Mouse (Mus musculus): ENCODE measurements around the gene Ace3. TPM values are rescaled to one million over a fixed set of nuclear protein-coding genes. Genes with fewer than 3 reads are reported as not detected.
"Not testable (repeated sequence)": the region's sequence is repeated elsewhere in the genome, so short reads cannot be mapped to it uniquely, and the experiment has no call there.

Ace3 gene
- total and polyA plus RNA-seq, 2 experiments from 2014 or later, result not detected

DNA sequence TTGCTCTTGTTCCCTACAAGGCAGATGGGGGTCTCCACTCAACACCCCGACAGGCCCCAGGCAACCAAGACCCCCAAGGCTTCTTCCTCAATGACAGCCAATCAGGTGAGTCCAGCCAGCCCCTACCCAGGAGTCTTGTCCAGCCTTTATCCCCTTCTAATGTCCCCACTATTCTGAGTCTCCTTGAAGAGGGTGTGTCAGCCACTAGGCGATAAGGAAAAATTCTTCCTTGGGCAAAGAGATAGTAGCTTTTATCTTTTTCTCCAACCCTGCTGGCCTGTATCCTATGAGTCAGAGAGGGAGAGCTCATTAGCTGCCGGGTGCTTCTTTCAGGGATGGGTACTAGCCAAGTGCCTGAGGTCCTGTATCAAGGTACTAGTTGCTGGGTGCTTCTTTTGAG, 31.3 kb downstream of the Ace3 start:
- no peaks in the 10 kb centered on the region for H3K4me1 ChIP-seq (ENCODE audit: insufficient read depth)
- ATAC-seq, result no peak
- no peak for DNase-seq
- H3K4me2 ChIP-seq (ENCODE audit: low read depth), result no peak overlapping the region
- no peak for TF ChIP-seq CTCF (IDR thresholded peaks at IDR 0.05; ENCODE audit: low read depth)
- 85% methylated on average over 3 of the region's 3 CpGs for WGBS
- H3K27me3 ChIP-seq (ENCODE audit: insufficient read depth, low read length), result no peaks in the 10 kb centered on the region
- H3K36me3 ChIP-seq (ENCODE audit: insufficient read depth), result no peaks in the 10 kb centered on the region; the same call in 1 of the 2 replicates
- H3K27ac ChIP-seq (ENCODE audit: low read depth, low read length), result no peak overlapping the region
- no peak overlapping the region for H3K9ac ChIP-seq
- H3K9me3 ChIP-seq (ENCODE audit: low read length), result no peaks in the 10 kb centered on the region
- H3K4me3 ChIP-seq (ENCODE audit: low read depth, low read length), result no peak overlapping the region

DNA sequence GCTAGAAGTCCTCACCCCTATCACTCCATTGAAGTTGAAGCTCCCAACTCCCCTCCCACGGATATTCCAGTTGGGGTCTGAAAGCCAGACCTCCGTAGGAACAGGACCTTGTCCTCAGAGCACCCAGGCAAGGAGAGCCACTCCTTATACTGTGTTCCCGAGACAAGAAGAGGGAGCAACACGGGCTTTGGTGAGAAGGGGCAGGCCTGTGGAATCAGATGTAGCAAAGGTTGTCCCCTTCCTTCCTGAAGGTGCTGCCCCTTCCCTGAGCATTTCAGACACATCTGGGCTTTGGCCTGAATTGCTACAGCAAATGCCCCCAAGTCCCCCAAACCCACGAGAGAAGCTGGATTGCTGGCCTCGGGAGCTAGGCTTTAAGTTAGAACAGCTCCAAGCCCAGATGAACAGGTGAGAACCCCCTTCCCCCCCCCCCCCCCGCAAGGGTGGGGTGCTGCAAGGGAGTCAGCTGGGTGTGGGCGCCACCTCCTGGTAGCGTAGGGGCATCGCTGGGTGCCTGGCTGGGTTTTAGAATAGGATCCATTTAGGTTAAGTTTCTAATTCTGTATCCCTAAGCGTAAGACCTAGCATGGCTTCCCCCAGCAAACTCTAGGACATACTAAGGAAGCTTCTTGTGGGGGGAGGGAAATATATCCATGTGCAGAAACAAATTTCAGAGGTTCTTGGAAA, 32.1 kb downstream of the Ace3 start:
- DNase-seq (peak; percentile 65), ATAC-seq (peak; percentile 43)
- Histone ChIP-seq H3K27ac (ENCODE audit: low read depth, low read length) (no peak overlapping the region), H3K4me2 (ENCODE audit: low read depth) (no peak overlapping the region), H3K9me3 (ENCODE audit: low read length) (no peaks in the 10 kb centered on the region), H3K4me3 (ENCODE audit: low read depth, low read length) (no peak overlapping the region), H3K4me1 (ENCODE audit: insufficient read depth) (no peaks in the 10 kb centered on the region), H3K9ac (no peak overlapping the region), H3K27me3 (ENCODE audit: insufficient read depth, low read length) (no peaks in the 10 kb centered on the region), H3K36me3 (ENCODE audit: insufficient read depth) (no peaks in the 10 kb centered on the region; the same call in 1 of the 2 replicates)
- 40% methylated on average over 11 of the region's 11 CpGs for WGBS
- peak; percentile 82 for TF ChIP-seq CTCF (IDR thresholded peaks at IDR 0.05; ENCODE audit: low read depth)

DNA sequence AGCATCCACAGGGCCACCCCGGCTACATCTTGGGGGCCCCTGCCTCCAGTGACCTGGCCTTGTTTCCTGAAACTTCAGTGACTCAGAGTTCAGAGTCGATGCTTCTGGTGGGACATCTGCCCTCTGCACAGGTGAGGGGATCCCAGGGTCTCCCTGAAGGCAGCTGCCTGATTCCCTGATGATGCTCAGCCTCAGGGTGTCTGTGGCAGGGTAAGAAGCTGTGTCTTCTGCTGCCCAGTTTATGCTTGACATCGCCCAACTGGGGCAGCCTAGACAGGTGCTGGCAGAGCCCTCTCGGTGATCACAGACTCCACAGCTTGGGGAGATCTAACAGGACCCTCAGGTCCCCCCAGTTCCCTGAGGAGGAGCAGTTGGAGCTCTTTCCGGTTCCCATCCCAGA, 33.1 kb downstream of the Ace3 start:
- Histone ChIP-seq H3K36me3 (ENCODE audit: insufficient read depth) (no peaks in the 10 kb centered on the region; the same call in 1 of the 2 replicates), H3K9ac (no peak overlapping the region), H3K9me3 (ENCODE audit: low read length) (no peaks in the 10 kb centered on the region), H3K4me2 (ENCODE audit: low read depth) (no peak overlapping the region), H3K4me1 (ENCODE audit: insufficient read depth) (no peaks in the 10 kb centered on the region), H3K27me3 (ENCODE audit: insufficient read depth, low read length) (no peaks in the 10 kb centered on the region), H3K27ac (ENCODE audit: low read depth, low read length) (no peak overlapping the region), H3K4me3 (ENCODE audit: low read depth, low read length) (no peak overlapping the region)
- no peak for TF ChIP-seq CTCF (IDR thresholded peaks at IDR 0.05; ENCODE audit: low read depth)
- ATAC-seq, result no peak
- no peak for DNase-seq
- WGBS, result 93% methylated on average over 5 of the region's 5 CpGs

DNA sequence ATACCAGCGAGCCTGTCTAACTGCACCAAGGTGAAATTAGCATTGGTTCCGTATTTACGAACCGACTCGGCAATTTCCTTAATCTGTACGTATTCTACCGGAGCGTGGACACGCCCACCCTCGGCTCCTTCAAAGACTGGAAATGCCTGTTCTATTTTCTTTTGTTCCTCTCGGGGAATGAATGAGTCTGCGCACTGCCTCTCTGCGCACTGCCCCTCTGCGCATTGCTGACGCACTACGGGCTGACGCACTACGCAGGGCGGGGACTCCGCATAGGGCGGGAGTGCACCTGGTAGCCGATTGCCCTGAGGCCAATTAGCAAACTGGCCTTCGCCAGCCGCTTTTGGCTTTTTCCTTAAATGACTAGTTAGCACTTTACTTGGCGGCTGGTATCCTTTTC, 37.6 kb downstream of the Ace3 start:
- not testable (repeated sequence) for H3K36me3 ChIP-seq (ENCODE audit: insufficient read depth); H3K27me3 ChIP-seq (ENCODE audit: insufficient read depth, low read length); H3K9me3 ChIP-seq (ENCODE audit: low read length); ATAC-seq; H3K4me1 ChIP-seq (ENCODE audit: insufficient read depth); DNase-seq
- peak overlapping the region; percentile 29; the same call in 1 of the 2 replicates for H3K4me2 ChIP-seq (ENCODE audit: low read depth)
- WGBS, result 15% methylated on average over 7 of the region's 25 CpGs
- peak overlapping the region; percentile 73 for H3K27ac ChIP-seq (ENCODE audit: low read depth, low read length)
- peak overlapping the region; percentile 29 for H3K4me3 ChIP-seq (ENCODE audit: low read depth, low read length)
- H3K9ac ChIP-seq, result 0 out of 2 replicates have a peak overlapping the region, but pooled peaks have one; percentile 33

DNA sequence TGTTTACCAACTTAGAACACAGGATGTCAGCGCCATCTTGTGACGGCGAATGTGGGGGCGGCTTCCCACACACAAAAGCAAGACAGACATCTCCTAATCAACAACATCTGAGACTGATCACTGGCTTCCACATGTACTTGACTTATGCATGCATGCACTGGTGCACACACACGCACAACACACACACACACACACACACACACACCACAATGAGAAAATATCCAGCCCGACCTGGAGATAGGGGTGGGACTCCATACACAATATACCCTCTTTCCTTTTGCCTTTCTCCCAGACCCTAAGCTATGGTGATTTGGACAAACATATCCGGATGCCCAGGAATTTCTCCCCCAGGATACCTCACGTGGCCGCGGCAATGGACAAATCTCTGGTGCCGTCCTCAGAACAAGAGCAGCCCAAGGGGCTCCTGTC, 39.0 kb downstream of the Ace3 start:
- Histone ChIP-seq H3K27me3 (ENCODE audit: insufficient read depth, low read length) (no peaks in the 10 kb centered on the region), H3K4me1 (ENCODE audit: insufficient read depth) (peaks cover 12% of the 10 kb centered on the region), H3K9me3 (ENCODE audit: low read length) (no peaks in the 10 kb centered on the region), H3K4me2 (ENCODE audit: low read depth) (0 out of 2 replicates have a peak overlapping the region, but pooled peaks have one; percentile 26), H3K27ac (ENCODE audit: low read depth, low read length) (peak overlapping the region; percentile 74), H3K4me3 (ENCODE audit: low read depth, low read length) (no peak overlapping the region), H3K36me3 (ENCODE audit: insufficient read depth) (no peaks in the 10 kb centered on the region), H3K9ac (peak overlapping the region; percentile 31; the same call in 1 of the 2 replicates)
- DNase-seq (peak; percentile 53), ATAC-seq (no peak)
- peak; percentile 45; the same call in 1 of the 2 replicates for TF ChIP-seq CTCF (IDR thresholded peaks at IDR 0.05; ENCODE audit: low read depth)
- 31% methylated on average over 11 of the region's 11 CpGs for WGBS

DNA sequence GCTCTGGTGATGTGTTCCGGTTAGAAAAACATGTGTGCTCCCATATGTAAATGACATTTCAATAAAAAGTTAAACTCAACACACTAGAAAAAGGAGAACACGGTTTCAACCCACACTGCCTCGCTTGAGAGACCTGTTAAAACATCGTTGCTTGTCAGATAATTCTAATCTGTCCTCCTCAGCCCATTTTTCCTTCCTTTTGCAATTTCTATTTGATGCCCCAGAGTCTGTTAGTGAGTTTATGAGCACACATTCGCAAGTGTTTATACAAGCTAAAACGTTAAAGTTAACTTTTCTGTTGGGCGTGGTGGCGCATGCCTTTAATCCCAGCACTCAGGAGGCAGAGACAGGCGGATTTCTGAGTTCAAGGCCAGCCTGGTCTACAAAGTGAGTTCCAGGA, 40.5 kb downstream of the Ace3 start:
- no peak for DNase-seq
- H3K9ac ChIP-seq, result no peak overlapping the region
- H3K4me3 ChIP-seq (ENCODE audit: low read depth, low read length), result no peak overlapping the region
- WGBS, result 89% methylated on average over 9 of the region's 9 CpGs
- H3K4me1 ChIP-seq (ENCODE audit: insufficient read depth), result peaks cover 12% of the 10 kb centered on the region
- no peak overlapping the region for H3K4me2 ChIP-seq (ENCODE audit: low read depth)
- no peak for ATAC-seq
- H3K36me3 ChIP-seq (ENCODE audit: insufficient read depth), result no peaks in the 10 kb centered on the region
- no peak overlapping the region for H3K27ac ChIP-seq (ENCODE audit: low read depth, low read length)
- H3K27me3 ChIP-seq (ENCODE audit: insufficient read depth, low read length), result no peaks in the 10 kb centered on the region
- H3K9me3 ChIP-seq (ENCODE audit: low read length), result no peaks in the 10 kb centered on the region
- TF ChIP-seq CTCF (IDR thresholded peaks at IDR 0.05; ENCODE audit: low read depth), result no peak

DNA sequence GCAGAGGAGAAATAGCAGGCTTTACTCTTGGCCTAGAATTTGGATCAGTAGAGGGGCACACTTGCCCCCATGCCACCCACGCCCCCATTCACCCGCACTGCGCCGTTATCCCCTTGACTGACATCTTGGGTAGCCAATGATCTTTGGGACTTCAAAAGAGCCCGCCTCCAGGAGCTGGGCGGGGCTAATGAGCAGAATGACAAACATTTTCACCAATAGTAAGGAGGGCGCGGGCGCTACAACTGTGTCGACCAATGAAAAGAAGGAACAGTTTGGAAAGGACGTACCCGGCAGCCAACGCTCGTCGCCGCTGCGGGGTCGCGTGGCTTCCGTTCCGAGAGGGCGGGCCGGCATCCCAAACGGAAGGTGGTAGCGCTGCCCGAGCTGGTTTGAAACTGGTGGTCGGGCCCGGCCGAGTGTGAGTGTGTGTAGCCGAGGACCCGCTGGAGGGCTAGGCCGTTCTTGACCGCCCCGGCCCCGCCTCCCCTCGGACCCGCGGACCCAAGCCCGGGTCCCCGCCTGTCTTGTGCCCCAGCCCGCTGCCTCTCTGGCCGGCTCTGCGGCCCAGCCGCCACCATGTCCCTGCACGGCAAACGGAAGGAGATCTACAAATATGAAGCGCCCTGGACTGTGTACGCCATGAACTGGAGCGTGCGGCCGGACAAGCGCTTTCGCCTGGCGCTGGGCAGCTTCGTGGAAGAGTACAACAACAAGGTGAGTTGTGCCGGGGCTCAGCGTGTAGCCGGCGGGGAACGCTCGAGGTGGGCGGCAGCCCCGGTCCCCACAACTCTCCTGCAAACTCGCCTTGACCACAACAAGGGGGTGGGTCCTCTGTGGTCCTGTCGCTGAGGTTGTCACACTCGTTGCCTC, 42.3 kb downstream of the Ace3 start, which contains the start of gene Dcaf7:
Gene Dcaf7 (plus strand): TSS at position 325 of the 870 bp plus-strand sequence.
- Histone ChIP-seq H3K36me3 (ENCODE audit: insufficient read depth) (no peaks in the 10 kb centered on the region), H3K4me3 (ENCODE audit: low read depth, low read length) (peak within 1 kb of the TSS; percentile 80), H3K27ac (ENCODE audit: low read depth, low read length) (peak within 1 kb of the TSS; percentile 89), H3K27me3 (ENCODE audit: insufficient read depth, low read length) (no peaks in the 10 kb centered on the region), H3K9ac (peak within 1 kb of the TSS; percentile 82), H3K9me3 (ENCODE audit: low read length) (no peaks in the 10 kb centered on the region), H3K4me2 (ENCODE audit: low read depth) (peak within 1 kb of the TSS; percentile 64), H3K4me1 (ENCODE audit: insufficient read depth) (peaks cover 12% of the 10 kb centered on the region)
- ATAC-seq (peak; percentile 98), DNase-seq (peak; percentile 100)
- TF ChIP-seq CTCF (IDR thresholded peaks at IDR 0.05; ENCODE audit: low read depth), result no peak
- WGBS, result 2% methylated on average over 65 of the region's 66 CpGs

Data from forebrain, postnatal 0 days (tissue).